Mouse (Mus musculus): ENCODE data around the gene Zc3h13. TPM values are rescaled to one million over a fixed set of nuclear protein-coding genes. Genes with fewer than 3 reads are reported as not detected.

Zc3h13 gene
- total and polyA plus RNA-seq, 3 experiments = 17.7 to 38.5 (median 18.8) TPM

DNA sequence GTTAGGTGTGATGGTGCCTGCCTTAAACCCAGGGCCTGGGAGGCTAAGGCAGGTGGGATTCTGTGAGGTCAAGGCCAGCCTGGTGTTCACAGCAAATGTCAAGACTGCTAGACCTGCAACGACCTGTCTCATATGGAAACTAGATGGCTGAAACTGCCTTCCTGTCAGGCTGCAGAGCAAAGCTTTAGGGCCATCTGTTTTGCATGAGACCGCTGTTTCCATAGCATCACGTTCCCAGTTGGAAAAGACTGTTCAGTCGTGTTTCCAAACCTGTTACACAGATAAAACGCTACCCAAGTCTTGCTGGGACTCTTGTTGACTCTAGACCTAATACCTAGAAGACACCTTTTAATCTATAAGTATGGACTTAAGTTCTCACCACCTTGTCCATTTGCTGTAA is 61.9 kb downstream of the Zc3h13 start:
- H3K4me2 ChIP-seq (ENCODE audit: insufficient read depth, low read depth, poor library complexity, severe bottlenecking) = no peak overlapping the region
- H3K9ac ChIP-seq (ENCODE audit: insufficient read depth, low read depth) = no peak overlapping the region
- H3K9me3 ChIP-seq (replicated peaks; ENCODE audit: low read length) = no peaks in the 10 kb centered on the region
- in situ Hi-C loops (cut with MboI; ENCODE audit: low pct_ligation_motif_present, low pct_unique_long_range_greater_than_20kb, low sequenced_read_pairs) = no loop called here
- H3K27me3 ChIP-seq (replicated peaks) = no peaks in the 10 kb centered on the region
- no peak overlapping the region for H3K27ac ChIP-seq (ENCODE audit: insufficient read depth, low read depth)
- TF ChIP-seq EP300 (IDR thresholded peaks at IDR 0.05; ENCODE audit: low read length) = peak; percentile 79
- no peak for TF ChIP-seq NELFE (IDR thresholded peaks at IDR 0.05; ENCODE audit: low read depth, low read length)
- 0 out of 2 replicates have a peak, but pooled peaks have one; percentile 35 for TF ChIP-seq JUND (conservative IDR thresholded peaks at IDR 0.05; ENCODE audit: low read depth, low read length)
- TF ChIP-seq UBTF (IDR thresholded peaks at IDR 0.05; ENCODE audit: low read depth, low read length) = no peak
- no peak for TF ChIP-seq CHD2 (IDR thresholded peaks at IDR 0.05; ENCODE audit: low read length)
- peak; percentile 91 for TF ChIP-seq BHLHE40 (IDR thresholded peaks at IDR 0.05; ENCODE audit: low read depth, low read length)
- peak; percentile 66; the same call in 1 of the 2 replicates for TF ChIP-seq IRF4 (IDR thresholded peaks at IDR 0.05; ENCODE audit: low read depth, low read length)
- TF ChIP-seq JUN (IDR thresholded peaks at IDR 0.05; ENCODE audit: insufficient read depth, low read depth, low read length) = 0 out of 2 replicates have a peak, but pooled peaks have one; percentile 40
- no peak for TF ChIP-seq MEF2A (IDR thresholded peaks at IDR 0.05; ENCODE audit: borderline replicate concordance, low read depth, low read length)
- no peaks in the 10 kb centered on the region for H3K79me2 ChIP-seq (replicated peaks; ENCODE audit: control insufficient read depth, extremely low read depth, insufficient read depth, poor library complexity, severe bottlenecking)
- DNase-seq (ENCODE audit: extremely low read depth) = peak; percentile 43
- peaks cover 3 to 20% of the 10 kb centered on the region in 2 experiments; a peak in 3 of 4 replicates for H3K4me1 ChIP-seq (ENCODE audit: control insufficient read depth in 1 of 2, insufficient read depth in 2 of 2)
- dilution Hi-C loops (cut with MboI; ENCODE audit: extremely low pct_ligation_motif_present, extremely low pct_unique_long_range_greater_than_20kb, low sequenced_read_pairs) = no loop called here
- peaks cover 9 to 38% of the 10 kb centered on the region in 2 experiments for H3K36me3 ChIP-seq (replicated peaks in 1 of 2; ENCODE audit: control insufficient read depth in 1 of 2, insufficient read depth in 1 of 2, low read length in 1 of 2)
- H3K4me3 ChIP-seq (replicated peaks in 1 of 3; ENCODE audit: low read depth in 2 of 3, low read length in 2 of 3, poor library complexity in 1 of 3) = no peak overlapping the region

DNA sequence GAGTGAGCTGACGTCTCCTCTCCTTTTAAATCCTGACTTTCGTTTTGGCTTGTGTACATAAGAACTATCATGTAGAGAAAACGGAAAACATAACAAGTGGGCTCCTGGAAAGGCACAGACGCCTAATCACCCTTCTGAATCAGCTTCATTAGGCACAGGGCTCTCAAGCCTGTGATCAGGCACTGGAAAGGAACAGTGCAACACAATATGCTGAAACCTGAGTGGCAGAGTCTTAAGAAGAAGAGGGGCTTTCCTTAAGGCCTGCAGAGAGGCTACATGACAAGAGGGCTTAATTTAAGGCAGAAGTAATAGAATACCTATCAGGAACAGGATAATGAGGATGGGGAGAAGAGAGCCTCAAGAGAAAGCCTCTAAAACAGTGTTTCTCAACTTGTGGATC is 67.5 kb downstream of the Zc3h13 start:
- DNase-seq (ENCODE audit: extremely low read depth) = peak; percentile 12
- H3K4me3 ChIP-seq (replicated peaks in 1 of 3; ENCODE audit: low read depth in 2 of 3, low read length in 2 of 3, poor library complexity in 1 of 3) = no peak overlapping the region
- H3K9ac ChIP-seq (ENCODE audit: insufficient read depth, low read depth) = no peak overlapping the region
- peaks cover 0 to under 1% of the 10 kb centered on the region in 2 experiments for H3K36me3 ChIP-seq (replicated peaks in 1 of 2; ENCODE audit: control insufficient read depth in 1 of 2, insufficient read depth in 1 of 2, low read length in 1 of 2)
- no peaks in the 10 kb centered on the region for H3K27me3 ChIP-seq (replicated peaks)
- no peak overlapping the region for H3K4me2 ChIP-seq (ENCODE audit: insufficient read depth, low read depth, poor library complexity, severe bottlenecking)
- H3K27ac ChIP-seq (ENCODE audit: insufficient read depth, low read depth) = no peak overlapping the region
- H3K4me1 ChIP-seq (ENCODE audit: control insufficient read depth in 1 of 2, insufficient read depth in 2 of 2) = peaks cover 5 to 13% of the 10 kb centered on the region in 2 experiments; a peak in 3 of 4 replicates
- no peak for TF ChIP-seq MEF2A (IDR thresholded peaks at IDR 0.05; ENCODE audit: borderline replicate concordance, low read depth, low read length)
- TF ChIP-seq CHD2 (IDR thresholded peaks at IDR 0.05; ENCODE audit: low read length) = no peak
- no peak for TF ChIP-seq JUN (IDR thresholded peaks at IDR 0.05; ENCODE audit: insufficient read depth, low read depth, low read length)
- no peak for TF ChIP-seq NRF1 (IDR thresholded peaks at IDR 0.05; ENCODE audit: low read depth, low read length)
- no peak for TF ChIP-seq USF1 (IDR thresholded peaks at IDR 0.05; ENCODE audit: low read depth, low read length)
- TF ChIP-seq ZC3H11A (IDR thresholded peaks at IDR 0.05; ENCODE audit: low read depth, low read length) = no peak
- no peak for TF ChIP-seq GABPA (IDR thresholded peaks at IDR 0.05; ENCODE audit: insufficient replicate concordance, low read depth, low read length)
- TF ChIP-seq HCFC1 (IDR thresholded peaks at IDR 0.05; ENCODE audit: low read depth, low read length) = no peak; the same call in 1 of the 2 replicates
- no peak for TF ChIP-seq MYC (IDR thresholded peaks at IDR 0.05; ENCODE audit: low read depth, low read length)
- TF ChIP-seq RCOR1 (conservative IDR thresholded peaks at IDR 0.05; ENCODE audit: low read depth, low read length) = no peak
- no peak for TF ChIP-seq BHLHE40 (IDR thresholded peaks at IDR 0.05; ENCODE audit: low read depth, low read length)
- no peak for TF ChIP-seq KAT2A (IDR thresholded peaks at IDR 0.05; ENCODE audit: insufficient replicate concordance, low read length)
- no peak for TF ChIP-seq ZMIZ1 (IDR thresholded peaks at IDR 0.05; ENCODE audit: low read depth, low read length)
- H3K9me3 ChIP-seq (replicated peaks; ENCODE audit: low read length) = no peaks in the 10 kb centered on the region
- no peaks in the 10 kb centered on the region for H3K79me2 ChIP-seq (replicated peaks; ENCODE audit: control insufficient read depth, extremely low read depth, insufficient read depth, poor library complexity, severe bottlenecking)
- in situ Hi-C loops (cut with MboI; ENCODE audit: low pct_ligation_motif_present, low pct_unique_long_range_greater_than_20kb, low sequenced_read_pairs) (no loop called here), dilution Hi-C loops (cut with MboI; ENCODE audit: extremely low pct_ligation_motif_present, extremely low pct_unique_long_range_greater_than_20kb, low sequenced_read_pairs) (no loop called here)
